Mouse (Mus musculus) MEL (cell line): ENCODE data around the gene Pheta2.

Experiments
- CTCF ChIP-seq, 3 experiments: IDR thresholded peaks in 2 of 3; conservative IDR thresholded peaks in 1 of 3; 2 replicates each; pipeline ENCODE4 v1.5.1; 2011 to 2012; ENCODE audit warnings: low read length in 3 of 3, low read depth in 2 of 3, mild to moderate bottlenecking in 2 of 3, improper control_type of control experiment in 1 of 3, inconsistent platforms in 1 of 3, mixed read lengths in 1 of 3, moderate library complexity in 1 of 3; ENCODE audit not compliant: control insufficient read depth in 1 of 3, insufficient read depth in 1 of 3, poor library complexity in 1 of 3, severe bottlenecking in 1 of 3
- GATA1 ChIP-seq: IDR thresholded peaks from 2 replicates; pipeline ENCODE4 v1.6.1; 2011; ENCODE audit warnings: low read depth, low read length, improper control_type of control experiment
- HCFC1 ChIP-seq: IDR thresholded peaks from 2 replicates; pipeline ENCODE4 v1.6.1; 2012; ENCODE audit warnings: low read depth, mild to moderate bottlenecking, inconsistent platforms, low read length, improper control_type of control experiment, moderate library complexity
- MAFK ChIP-seq: IDR thresholded peaks from 2 replicates; pipeline ENCODE4 v1.6.1; 2011; ENCODE audit warnings: low read depth, mild to moderate bottlenecking, low read length, improper control_type of control experiment, borderline replicate concordance
- POLR2A ChIP-seq, 2 experiments: IDR thresholded peaks; 2 replicates each; pipeline ENCODE4 v1.6.1; 2011 to 2012; ENCODE audit warnings: low read length in 2 of 2, mild to moderate bottlenecking in 2 of 2, control low read depth in 1 of 2, improper control_type of control experiment in 1 of 2, low read depth in 1 of 2, moderate library complexity in 1 of 2; ENCODE audit not compliant: control insufficient read depth in 1 of 2, insufficient read depth in 1 of 2, poor library complexity in 1 of 2
- POLR2AphosphoS2 ChIP-seq: IDR thresholded peaks from 2 replicates; pipeline ENCODE4 v1.6.1; 2011; ENCODE audit warnings: low read length, improper control_type of control experiment
- RAD21 ChIP-seq: IDR thresholded peaks from 2 replicates; pipeline ENCODE4 v1.6.1; 2011; ENCODE audit warnings: mild to moderate bottlenecking, low read depth, low read length, improper control_type of control experiment
- TAL1 ChIP-seq: IDR thresholded peaks from 2 replicates; pipeline ENCODE4 v1.6.1; 2012; ENCODE audit warnings: mild to moderate bottlenecking, inconsistent platforms, low read length, moderate library complexity, mixed read lengths
- UBTF ChIP-seq: IDR thresholded peaks from 2 replicates; pipeline ENCODE4 v1.6.1; 2012; ENCODE audit warnings: low read depth, mild to moderate bottlenecking, inconsistent platforms, low read length, improper control_type of control experiment, moderate library complexity, borderline replicate concordance; ENCODE audit not compliant: insufficient read depth
- USF1 ChIP-seq: IDR thresholded peaks from 2 replicates; pipeline ENCODE4 v1.6.1; 2014; ENCODE audit warnings: low read depth, mild to moderate bottlenecking, inconsistent platforms, low read length, improper control_type of control experiment, moderate library complexity

- TF ChIP-seq MAFK (no peak), HCFC1 (no peak), POLR2A (IDR thresholded peaks at IDR 0.05; ENCODE audit: control insufficient read depth in 1 of 2, insufficient read depth in 1 of 2, low read depth in 1 of 2, low read length in 2 of 2, poor library complexity in 1 of 2) (no peak), CTCF (IDR thresholded peaks at IDR 0.05 in 2 of 3, conservative IDR thresholded peaks at IDR 0.05 in 1 of 3; ENCODE audit: control insufficient read depth in 1 of 3, insufficient read depth in 1 of 3, low read depth in 2 of 3, low read length in 3 of 3, poor library complexity in 1 of 3, severe bottlenecking in 1 of 3) (no peak), RAD21 (no peak), USF1 (no peak), POLR2AphosphoS2 (no peak), GATA1 (no peak), TAL1 (no peak), UBTF (no peak)
These were observed 23.5 kb downstream of the Pheta2 start for GRCm38 (mm10) chr15:82362234-82362633.
